Mouse (Mus musculus): ENCODE measurements around the gene Rnf225.

Gene Rnf225

GRCm38 (mm10) chr7:12980291-12980690 is 53.1 kb downstream of the Rnf225 start:
- DNase-seq (ENCODE audit: extremely low read depth, low read depth), result no peak

Measured in MEL-GATA-1-ER (cell line).